Mouse (Mus musculus) C2C12 (cell line): ENCODE measurements around the gene Pgap3.

ENCODE experiments used
- CTCF ChIP-seq: IDR thresholded peaks from one replicate; pipeline ENCODE4 v1.5.1; 2011; ENCODE audit not compliant: control insufficient read depth, insufficient read depth, insufficient read length
- FOSL1 ChIP-seq: IDR thresholded peaks from one replicate; pipeline ENCODE4 v1.8.0; 2011; ENCODE audit warnings: mild to moderate bottlenecking, low read length; ENCODE audit not compliant: poor library complexity, insufficient read depth, severe bottlenecking
- MYOD1 ChIP-seq: IDR thresholded peaks from one replicate; pipeline ENCODE4 v1.6.1; 2011; ENCODE audit warnings: low read depth; ENCODE audit not compliant: control insufficient read depth, insufficient read length

DNA sequence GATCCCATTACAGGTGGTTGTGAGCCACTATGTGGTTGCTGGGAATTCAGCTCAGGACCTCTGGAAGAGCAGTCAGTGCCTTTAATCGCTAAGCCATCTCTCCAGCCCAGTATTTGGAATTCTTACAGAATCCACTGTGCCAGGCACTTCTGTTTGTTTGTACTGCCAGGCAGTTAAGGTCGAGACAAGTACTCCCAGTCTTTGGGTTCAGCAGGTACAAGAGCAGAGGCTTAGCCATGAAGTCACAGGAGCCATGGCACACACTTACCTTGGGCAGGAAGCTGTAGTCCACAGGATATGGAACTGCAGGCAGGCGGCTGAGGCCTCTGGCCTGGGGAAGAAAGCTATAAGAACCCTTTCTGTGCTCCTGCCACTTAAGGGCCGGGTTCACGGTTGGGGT is 36.5 kb downstream of the Pgap3 start:
- TF ChIP-seq CTCF (no peak), FOSL1 (no peak), MYOD1 (no peak)
